Mouse (Mus musculus) Patski (cell line): ENCODE results near the gene Tollip. TPM values are rescaled to one million over a fixed set of nuclear protein-coding genes. Genes with fewer than 3 reads are reported as not detected.
A peak's percentile ranks its signal among the peaks of the same experiment; 100 is the strongest.

ENCODE experiments used
- ATAC-seq: fragments of 100-300 bp; one replicate; pipeline ENCODE4 v1.8.0; 2021
- CTCF ChIA-PET: fragments of 350-600 bp; sonication (Branson Sonifier 250); formaldehyde crosslinking; loops from one replicate; lab custom pipeline; 2022; ENCODE audit warnings: inconsistent platforms; lab: Charles Lee
- POLR2A ChIA-PET: fragments of 350-600 bp; sonication (Branson Sonifier 250); formaldehyde crosslinking; loops from one replicate; lab custom pipeline; 2022; ENCODE audit warnings: antibody characterized with exemption, inconsistent platforms; lab: Charles Lee
- DNase-seq: peaks from one replicate; pipeline ENCODE4 v3.0.0-alpha.2; 2011; ENCODE audit warnings: low read depth, low spot score
- H3K27me3 ChIP-seq: fragments of 371-371 bp; one replicate; pipeline ENCODE4 v1.5.1; 2021
- CTCF ChIP-seq: fragments of 100-300 bp; IDR thresholded peaks from one replicate; pipeline ENCODE4 v1.5.1; 2021
- in situ Hi-C: fragments of 300-500 bp; cut with MboI; formaldehyde crosslinking; loops from 3 replicates; pipeline ENCODE4 v1.11.1; 2018; ENCODE audit warnings: low pct_unique_long_range_greater_than_20kb, mixed read lengths
- polyA plus RNA-seq: library from polyadenylated mRNA; unstranded; gene quantifications from one replicate; pipeline ENCODE4 v1.2.3, GENCODE M21; 2021

Tollip gene
- polyA plus RNA-seq, 1 experiment from 2014 or later = 48.0 TPM

- ATAC-seq = no peak
- ChIA-PET CTCF (no interaction called here), POLR2A (no interaction called here)
- in situ Hi-C loops = no loop called here
- H3K27me3 ChIP-seq = no peaks in the 10 kb centered on the region
- no peak for DNase-seq
- no peak for TF ChIP-seq CTCF
Measured at GRCm38 (mm10) chr7:141878813-141879212, 39.5 kb downstream of the Tollip start.

- ATAC-seq = no peak
- in situ Hi-C loops = no loop called here
- ChIA-PET POLR2A (interaction anchor here (0.7 kb wide), 1 partner anchor 36 kb away, joined by 8 read pairs; the partner anchor contains the start of gene Muc5b), CTCF (interaction anchor here (2.1 kb wide), 1 partner anchor 12 kb away, joined by 6 read pairs; no protein-coding TSS in a partner anchor)
- no peaks in the 10 kb centered on the region for H3K27me3 ChIP-seq
- DNase-seq = no peak
- TF ChIP-seq CTCF = no peak
Measured at GRCm38 (mm10) chr7:141874891-141875290, 43.4 kb downstream of the Tollip start.

GRCm38 (mm10) chr7:141870553-141870952, 47.8 kb downstream of the Tollip start:
- in situ Hi-C loops = no loop called here
- H3K27me3 ChIP-seq = no peaks in the 10 kb centered on the region
- no peak for TF ChIP-seq CTCF
- ChIA-PET CTCF (no interaction called here), POLR2A (no interaction called here)
- DNase-seq = no peak
- no peak for ATAC-seq

GRCm38 (mm10) chr7:141869644-141870043, 48.7 kb downstream of the Tollip start:
- in situ Hi-C loops = no loop called here
- POLR2A ChIA-PET = no interaction called here

GRCm38 (mm10) chr7:141861046-141861445, 57.3 kb downstream of the Tollip start:
- TF ChIP-seq CTCF = no peak
- DNase-seq = no peak
- H3K27me3 ChIP-seq = no peaks in the 10 kb centered on the region
- CTCF ChIA-PET = no interaction called here
- POLR2A ChIA-PET = no interaction called here
- in situ Hi-C loops = no loop called here
- ATAC-seq = no peak

More at GRCm38 (mm10) chr7:141869644-141870043, 48.7 kb downstream of the Tollip start:
- DNase-seq (no peak), ATAC-seq (no peak)
- CTCF ChIA-PET = no interaction called here
- no peaks in the 10 kb centered on the region for H3K27me3 ChIP-seq
- no peak for TF ChIP-seq CTCF

GRCm38 (mm10) chr7:141840354-141840753, 78.0 kb downstream of the Tollip start:
- POLR2A ChIA-PET = no interaction called here
- TF ChIP-seq CTCF = no peak
- ATAC-seq (no peak), DNase-seq (no peak)
- in situ Hi-C loops = no loop called here
- CTCF ChIA-PET = no interaction called here
- peaks cover 6% of the 10 kb centered on the region for H3K27me3 ChIP-seq

GRCm38 (mm10) chr7:141838779-141839178, 79.5 kb downstream of the Tollip start, which contains the start of gene Muc5b:
Muc5b (plus strand) TSS chr7:141839070.
- ATAC-seq = no peak
- no peak for TF ChIP-seq CTCF
- ChIA-PET CTCF (no interaction called here), POLR2A (interaction anchor here (0.5 to 0.6 kb wide), 2 partner anchors 36 to 844 kb away, joined by 4 to 8 read pairs; no protein-coding TSS in a partner anchor)
- in situ Hi-C loops = no loop called here
- no peak for DNase-seq
- H3K27me3 ChIP-seq = no peaks in the 10 kb centered on the region

GRCm38 (mm10) chr7:141836423-141836822, 81.9 kb downstream of the Tollip start:
- TF ChIP-seq CTCF = no peak
- ChIA-PET CTCF (interaction anchor here (1.0 to 1.1 kb wide), 2 partner anchors 18 to 30 kb away, joined by 3 to 4 read pairs; no protein-coding TSS in a partner anchor), POLR2A (interaction anchor here (1.0 kb wide), 1 partner anchor 19 kb away, joined by 3 read pairs; no protein-coding TSS in a partner anchor)
- DNase-seq (no peak), ATAC-seq (peak; percentile 5)
- in situ Hi-C loops = no loop called here
- H3K27me3 ChIP-seq = no peaks in the 10 kb centered on the region

GRCm38 (mm10) chr7:141835941-141836340, 82.4 kb downstream of the Tollip start:
- no peaks in the 10 kb centered on the region for H3K27me3 ChIP-seq
- TF ChIP-seq CTCF = no peak
- in situ Hi-C loops = no loop called here
- DNase-seq (no peak), ATAC-seq (peak; percentile 81)
- CTCF ChIA-PET = interaction anchor here (1.0 to 1.1 kb wide), 2 partner anchors 17 to 30 kb away, joined by 3 to 4 read pairs; no protein-coding TSS in a partner anchor
- POLR2A ChIA-PET = interaction anchor here (1.0 kb wide), 1 partner anchor 18 kb away, joined by 3 read pairs; no protein-coding TSS in a partner anchor

Other genes starting within 250 kb of the Tollip start
- gene Muc2, start 228.2 kb downstream of the Tollip start, polyA plus RNA-seq = 0.33 TPM
- under 0.01 TPM for gene Muc5ac, start 129.5 kb downstream of the Tollip start, polyA plus RNA-seq
- gene Muc5b, start 79.4 kb downstream of the Tollip start, polyA plus RNA-seq = not detected
- gene Brsk2, start 31.2 kb upstream of the Tollip start, polyA plus RNA-seq = 0.04 TPM
- gene Mob2, start 142.6 kb upstream of the Tollip start, polyA plus RNA-seq = 35.2 TPM
- 15.2 TPM for gene Dusp8, start 177.3 kb upstream of the Tollip start, polyA plus RNA-seq
- not detected for gene Gm45618, start 202.2 kb upstream of the Tollip start, polyA plus RNA-seq
- not detected for gene Gm39115, start 217.5 kb upstream of the Tollip start, polyA plus RNA-seq
- not detected for gene Gm45337, start 226.1 kb upstream of the Tollip start, polyA plus RNA-seq
- not detected for gene Gm29735, start 238.6 kb upstream of the Tollip start, polyA plus RNA-seq
- gene Gm4553, start 247.2 kb upstream of the Tollip start, polyA plus RNA-seq = not detected